Mouse (Mus musculus) kidney, adult 8-10 months (tissue): ENCODE data around the gene Hhat.

Experiments used
- DNase-seq, 2 experiments: peaks; one replicate each; pipeline ENCODE4 v3.0.0; 2022

The Hhat gene

GRCm38 (mm10) chr1:192785046-192785961 is 14.3 kb upstream of the Hhat start:
- no peak for DNase-seq

- DNase-seq = peak; percentile 36 to 53
Measured at GRCm38 (mm10) chr1:192784374-192784773, 13.4 kb upstream of the Hhat start.

GRCm38 (mm10) chr1:192781256-192781655 is 10.2 kb upstream of the Hhat start:
- DNase-seq = peak in 1 of 2 experiments; percentile 17

- no peak for DNase-seq
Measured at GRCm38 (mm10) chr1:192778869-192779514, 8.0 kb upstream of the Hhat start.

GRCm38 (mm10) chr1:192778206-192778605 is 7.2 kb upstream of the Hhat start:
- no peak for DNase-seq

GRCm38 (mm10) chr1:192770130-192770494 is 911 bp downstream of the Hhat start:
- DNase-seq = no peak

- no peak for DNase-seq
Measured at GRCm38 (mm10) chr1:192765531-192765930, 5.5 kb downstream of the Hhat start.

GRCm38 (mm10) chr1:192764547-192764946 is 6.5 kb downstream of the Hhat start:
- DNase-seq = no peak

GRCm38 (mm10) chr1:192762946-192763933 is 7.8 kb downstream of the Hhat start:
- no peak for DNase-seq

- no peak for DNase-seq
Measured at GRCm38 (mm10) chr1:192756674-192757073, 14.3 kb downstream of the Hhat start.

- no peak for DNase-seq
Measured at GRCm38 (mm10) chr1:192755685-192756606, 15.1 kb downstream of the Hhat start.

GRCm38 (mm10) chr1:192755246-192755645 is 15.8 kb downstream of the Hhat start:
- no peak for DNase-seq

GRCm38 (mm10) chr1:192754268-192754667 is 16.8 kb downstream of the Hhat start:
- no peak for DNase-seq

- peak in 1 of 2 experiments; percentile 24 for DNase-seq
Measured at GRCm38 (mm10) chr1:192752659-192753601, 18.1 kb downstream of the Hhat start.

- DNase-seq = no peak
Measured at GRCm38 (mm10) chr1:192750042-192750437, 21.0 kb downstream of the Hhat start.

GRCm38 (mm10) chr1:192749270-192750041 is 21.6 kb downstream of the Hhat start:
- no peak for DNase-seq

GRCm38 (mm10) chr1:192746201-192746600 is 24.8 kb downstream of the Hhat start:
- no peak for DNase-seq

- peak in 1 of 2 experiments; percentile 41 for DNase-seq
Measured at GRCm38 (mm10) chr1:192745240-192746101, 25.6 kb downstream of the Hhat start.

GRCm38 (mm10) chr1:192744880-192745239 is 26.2 kb downstream of the Hhat start:
- DNase-seq = no peak
